Mouse (Mus musculus) lung, postnatal 10 days (tissue): ENCODE measurements around the gene Angptl4.
"Not testable (repeated sequence)": the region's sequence is repeated elsewhere in the genome, so short reads cannot be mapped to it uniquely, and the experiment has no call there.

Experiments
- DNase-seq: peaks from one replicate; pipeline ENCODE4 v3.0.0; 2021

Gene Angptl4

GRCm38 (mm10) chr17:33781124-33781977 is at the start of gene Angptl4:
TSS of gene Angptl4 (minus strand) at chr17:33781830.
- DNase-seq, result peak; percentile 85

GRCm38 (mm10) chr17:33829561-33829960 is 47.9 kb upstream of the Angptl4 start:
- DNase-seq, result no peak

GRCm38 (mm10) chr17:33828892-33829291 is 47.3 kb upstream of the Angptl4 start:
- DNase-seq, result peak; percentile 80

- DNase-seq, result peak; percentile 85
Observed at GRCm38 (mm10) chr17:33826850-33827249, 45.2 kb upstream of the Angptl4 start.

GRCm38 (mm10) chr17:33825462-33825861 is 43.8 kb upstream of the Angptl4 start:
- DNase-seq, result no peak

- not testable (repeated sequence) for DNase-seq
Observed at GRCm38 (mm10) chr17:33824997-33825330, 43.3 kb upstream of the Angptl4 start.

GRCm38 (mm10) chr17:33824084-33824996 is 42.7 kb upstream of the Angptl4 start, which contains the start of the genes Rps28 and Ndufa7:
TSS of gene Rps28 (minus strand) at chr17:33824562.
TSS of gene Ndufa7 (plus strand) at chr17:33824572.
- DNase-seq, result peak; percentile 99

- not testable (repeated sequence) for DNase-seq
Observed at GRCm38 (mm10) chr17:33823171-33823570, 41.5 kb upstream of the Angptl4 start.

- DNase-seq, result peak; percentile 39
Observed at GRCm38 (mm10) chr17:33822436-33822959, 40.9 kb upstream of the Angptl4 start.

GRCm38 (mm10) chr17:33817969-33818643 is 36.5 kb upstream of the Angptl4 start:
- no peak for DNase-seq

- peak; percentile 91 for DNase-seq
Observed at GRCm38 (mm10) chr17:33817184-33817968, 35.7 kb upstream of the Angptl4 start.

- peak; percentile 41 for DNase-seq
Observed at GRCm38 (mm10) chr17:33816612-33817011, 35.0 kb upstream of the Angptl4 start.

GRCm38 (mm10) chr17:33815399-33815798 is 33.8 kb upstream of the Angptl4 start:
- DNase-seq, result no peak

- peak; percentile 91 for DNase-seq
Observed at GRCm38 (mm10) chr17:33812990-33813389, 31.4 kb upstream of the Angptl4 start.

- DNase-seq, result peak; percentile 36
Observed at GRCm38 (mm10) chr17:33812475-33812874, 30.8 kb upstream of the Angptl4 start.

GRCm38 (mm10) chr17:33811142-33811516 is 29.5 kb upstream of the Angptl4 start:
- peak; percentile 30 for DNase-seq

- DNase-seq, result peak; percentile 98
Observed at GRCm38 (mm10) chr17:33810334-33811141, 28.9 kb upstream of the Angptl4 start, which contains the start of gene Kank3. TSS of gene Kank3 (plus strand) at chr17:33810519.

- DNase-seq, result no peak
Observed at GRCm38 (mm10) chr17:33808192-33808591, 26.6 kb upstream of the Angptl4 start.

GRCm38 (mm10) chr17:33807181-33807888 is 25.7 kb upstream of the Angptl4 start:
- no peak for DNase-seq

- DNase-seq, result peak; percentile 52
Observed at GRCm38 (mm10) chr17:33804745-33805144, 23.1 kb upstream of the Angptl4 start.
